38 mouse cellular contexts compared by ENCODE assay signal in genomic region chr16:45615944-45616343, GRCm38 (mm10). TPM values are rescaled to one million over a fixed set of nuclear protein-coding genes. Genes with fewer than 3 reads are reported as not detected.
"Had no signal": no experiment of that assay in that cellular context is flagged by ENCODE, and none has a peak within 500 bp of the region (broad histone marks: within the 10 kb centered on the region; RNA-seq: fewer than 3 reads in every experiment).

No protein-coding gene starts in this region.

- H3K27me3 ChIP-seq: heart, embryonic 13.5 days; heart, embryonic 15.5 days; hindbrain, embryonic 12.5 days; intestine, embryonic 15.5 days; kidney, embryonic 15.5 days; limb, embryonic 13.5 days; limb, embryonic 15.5 days; liver, embryonic 12.5 days had no signal

- H3K4me2 ChIP-seq: heart, embryonic 13.5 days; heart, embryonic 15.5 days; hindbrain, embryonic 12.5 days; hindbrain, embryonic 14.5 days; intestine, embryonic 15.5 days; kidney, embryonic 15.5 days; limb, embryonic 13.5 days; limb, embryonic 15.5 days; liver, embryonic 12.5 days had no signal

- H3K4me3 ChIP-seq: gastrocnemius, adult 2 months; heart, embryonic 10.5 days; heart, embryonic 13.5 days; heart, embryonic 15.5 days; hindbrain, embryonic 12.5 days; intestine, embryonic 15.5 days; kidney, embryonic 15.5 days; layer of hippocampus, adult 2 months; limb, embryonic 13.5 days; limb, embryonic 15.5 days; liver, embryonic 12.5 days had no signal

- H3K9ac ChIP-seq: heart, embryonic 13.5 days; heart, embryonic 15.5 days; hindbrain, embryonic 12.5 days; hindbrain, embryonic 14.5 days; intestine, embryonic 15.5 days; kidney, embryonic 15.5 days; limb, embryonic 13.5 days; limb, embryonic 15.5 days; liver, embryonic 12.5 days; liver, embryonic 14.5 days had no signal

- H3K9me3 ChIP-seq: heart, embryonic 10.5 days; heart, embryonic 13.5 days; heart, embryonic 15.5 days; hindbrain, embryonic 12.5 days; intestine, embryonic 15.5 days; kidney, embryonic 15.5 days; limb, embryonic 13.5 days; limb, embryonic 15.5 days; liver, embryonic 12.5 days had no signal

- H3K27ac ChIP-seq: gastrocnemius, adult 2 months; heart, embryonic 10.5 days; heart, embryonic 13.5 days; heart, embryonic 15.5 days; hindbrain, embryonic 12.5 days; hindbrain, embryonic 14.5 days; intestine, embryonic 15.5 days; kidney, embryonic 15.5 days; kidney, postnatal 0 days; layer of hippocampus, adult 2 months; limb, embryonic 13.5 days; limb, embryonic 15.5 days; liver, embryonic 12.5 days; liver, embryonic 14.5 days had no signal

- H3K4me1 ChIP-seq: hindbrain, embryonic 12.5 days; intestine, embryonic 15.5 days; kidney, embryonic 15.5 days; limb, embryonic 13.5 days; limb, embryonic 15.5 days had no signal

- ATAC-seq: hindbrain, embryonic 16.5 days; inflammation-experienced regulatory T-cells, adult 6 months; intestine, embryonic 15.5 days; intestine, postnatal 0 days; liver, embryonic 12.5 days had no signal

- DNase-seq: gastrocnemius, adult 2 months; gastrocnemius, postnatal 10 days; gastrocnemius, postnatal 25 days; heart, adult 18-20 months; heart, postnatal 14 days; heart, postnatal 36 days; kidney, adult 2 months; kidney, adult 9 months; kidney, postnatal 14 days; kidney, postnatal 36 days; left cerebral cortex, postnatal 4 days had no signal

- H3K36me3 ChIP-seq: heart, embryonic 10.5 days; heart, embryonic 13.5 days; heart, embryonic 15.5 days; hindbrain, embryonic 12.5 days; intestine, embryonic 15.5 days; kidney, embryonic 15.5 days; limb, embryonic 13.5 days; limb, embryonic 15.5 days; liver, embryonic 12.5 days had no signal

RNA-seq across cellular contexts. Expression of gene Gcsam, which starts 5.8 kb away (rescaled TPM):
- total RNA-seq: gastrocnemius, adult 2 months; layer of hippocampus, adult 2 months; layer of hippocampus, postnatal 10 days; layer of hippocampus, postnatal 25 days; left cerebral cortex, adult 18-20 months; left cerebral cortex, adult 8-10 months; left cerebral cortex, postnatal 10 days; left cerebral cortex, postnatal 25 days; left cerebral cortex, postnatal 4 days had no signal
- polyA plus RNA-seq: frontal cortex, adult 2 months; heart, embryonic 13.5 days; hindbrain, embryonic 12.5 days; hindbrain, embryonic 16.5 days had no signal

RNA-seq across cellular contexts. Expression of gene BC016579, which starts 37.9 kb away (rescaled TPM):
- total RNA-seq: gastrocnemius, adult 2 months; gastrocnemius, postnatal 10 days; gastrocnemius, postnatal 25 days; gastrocnemius, postnatal 4 days; heart, adult 18-20 months; heart, adult 8-10 months; heart, postnatal 14 days; heart, postnatal 36 days; layer of hippocampus, postnatal 10 days; left cerebral cortex, postnatal 4 days had no signal
- polyA plus RNA-seq: heart, embryonic 13.5 days; heart, embryonic 15.5 days; heart, postnatal 0 days; hindbrain, embryonic 12.5 days; hindbrain, embryonic 14.5 days; hindbrain, embryonic 16.5 days; inflammation-experienced regulatory T-cells, adult 6 months; liver, adult 2 months had no signal
